Mouse (Mus musculus): ENCODE results near the gene Adcy10. TPM values are rescaled to one million over a fixed set of nuclear protein-coding genes. Genes with fewer than 3 reads are reported as not detected.
A peak's percentile ranks its signal among the peaks of the same experiment; 100 is the strongest.

Gene Adcy10
- total and polyA plus RNA-seq, 3 experiments = 0.19 to 1.8 (median 0.45) TPM

DNA sequence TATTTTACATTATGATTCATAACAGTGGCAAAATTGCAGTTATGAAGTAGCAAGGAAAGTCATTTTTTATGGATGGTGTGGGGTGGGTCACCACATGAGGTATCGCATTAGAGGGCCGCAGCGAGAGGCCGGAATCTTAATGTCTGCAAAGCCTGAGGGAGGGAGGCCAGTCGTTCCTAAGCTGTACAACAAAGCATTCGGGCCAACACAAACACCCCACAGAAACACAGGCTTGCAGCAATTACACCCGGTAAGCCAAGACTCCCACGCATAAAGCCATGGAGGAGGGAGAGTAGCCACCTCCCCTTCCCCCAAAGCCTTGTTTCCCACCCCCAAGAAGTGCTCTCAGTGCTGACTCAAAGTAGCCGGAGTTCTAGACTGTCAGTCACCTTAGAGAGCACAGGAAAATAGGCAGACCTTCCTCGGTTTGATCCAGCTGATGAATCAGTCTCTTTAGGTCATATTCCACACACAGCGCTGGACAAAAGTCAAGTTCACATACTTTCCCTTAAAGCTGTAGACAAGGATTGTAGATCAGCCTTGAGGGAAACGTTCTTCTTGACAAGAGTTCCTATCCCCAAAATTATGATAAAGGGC is 51.2 kb downstream of the Adcy10 start:
- peak; percentile 68 for DNase-seq

DNA sequence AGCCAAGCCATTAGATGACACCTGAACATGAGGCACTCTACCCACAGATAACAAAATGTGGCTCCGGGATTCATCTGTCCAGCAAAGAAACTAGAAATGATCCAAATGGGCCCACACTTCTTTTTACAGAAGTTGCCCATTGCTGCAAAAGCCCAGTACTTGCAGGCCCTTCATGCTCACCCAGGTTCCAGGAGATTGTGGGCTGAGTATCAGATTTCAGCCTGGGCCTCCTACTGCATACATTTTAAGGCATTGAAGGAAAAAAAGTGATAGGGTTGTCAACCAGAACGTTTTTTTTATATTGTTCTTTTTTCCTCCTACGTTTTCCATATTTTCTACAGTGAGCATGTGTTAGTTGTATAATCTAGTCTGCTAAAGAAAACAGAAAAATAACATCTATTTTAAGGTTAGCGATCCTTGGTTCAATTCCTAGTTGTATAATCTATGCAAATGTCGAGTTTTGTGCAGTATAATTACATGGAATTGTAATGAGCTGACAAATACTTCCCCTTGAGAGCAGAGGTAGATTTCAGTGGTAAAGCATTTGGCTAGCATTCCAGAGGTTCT is 52.3 kb downstream of the Adcy10 start:
- no peak for DNase-seq

DNA sequence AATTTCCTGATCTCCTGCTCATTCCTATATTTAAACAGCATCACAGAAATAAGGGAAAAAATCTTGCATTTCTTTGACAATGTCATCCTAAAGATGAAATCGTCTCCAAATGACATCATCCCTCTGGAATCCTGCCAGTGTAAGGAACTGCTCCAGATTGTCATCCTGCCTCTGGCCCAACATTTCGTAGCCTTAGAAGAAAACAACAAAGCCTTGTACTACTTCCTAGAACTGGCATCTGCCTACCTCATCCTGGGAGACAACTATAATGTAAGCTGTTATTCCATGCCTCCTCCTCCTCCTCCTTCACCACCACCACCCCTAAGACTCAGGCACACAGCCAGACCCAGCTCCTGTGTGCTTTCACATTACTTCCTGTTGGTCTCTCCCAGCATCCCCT is 71.7 kb downstream of the Adcy10 start:
- DNase-seq = no peak

DNA sequence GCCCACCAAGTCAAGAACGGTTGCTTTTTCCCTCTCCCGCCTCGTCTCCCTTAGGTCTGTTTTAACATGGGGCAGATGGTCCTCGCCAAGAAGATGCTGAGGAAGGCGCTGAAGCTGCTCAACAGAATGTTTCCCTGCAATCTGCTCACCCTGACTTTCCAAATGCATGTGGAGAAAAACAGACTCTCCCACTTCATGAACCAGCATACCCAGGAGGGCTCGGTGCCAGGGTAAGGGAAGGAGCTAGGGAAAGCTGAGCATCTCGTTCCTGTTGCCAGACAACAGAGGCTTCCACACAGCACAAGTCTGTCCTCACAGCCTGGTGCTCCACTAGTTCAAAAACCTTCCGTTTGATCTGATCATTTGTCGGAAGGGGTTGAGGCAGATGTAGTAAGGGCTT is 74.1 kb downstream of the Adcy10 start:
- DNase-seq = no peak

DNA sequence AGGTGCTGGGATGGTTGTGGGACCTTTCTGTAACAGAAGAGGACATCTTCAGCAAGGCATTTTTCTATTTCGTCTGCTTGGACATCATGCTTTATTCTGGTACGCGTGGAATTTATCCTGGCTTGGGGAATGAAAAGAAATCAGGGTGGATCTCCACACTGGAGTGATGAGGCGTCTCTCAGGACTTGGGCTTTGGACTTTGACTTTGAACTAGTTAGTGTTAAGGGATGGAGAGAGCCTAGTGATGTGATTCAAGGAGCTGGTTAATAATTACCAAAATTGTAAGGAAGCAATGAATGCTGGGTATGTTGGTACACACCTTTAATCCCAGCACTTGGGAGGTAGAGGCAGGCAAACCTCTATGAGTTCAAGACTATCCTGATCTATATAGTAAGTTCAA is 80.3 kb downstream of the Adcy10 start:
- no peak for DNase-seq

DNA sequence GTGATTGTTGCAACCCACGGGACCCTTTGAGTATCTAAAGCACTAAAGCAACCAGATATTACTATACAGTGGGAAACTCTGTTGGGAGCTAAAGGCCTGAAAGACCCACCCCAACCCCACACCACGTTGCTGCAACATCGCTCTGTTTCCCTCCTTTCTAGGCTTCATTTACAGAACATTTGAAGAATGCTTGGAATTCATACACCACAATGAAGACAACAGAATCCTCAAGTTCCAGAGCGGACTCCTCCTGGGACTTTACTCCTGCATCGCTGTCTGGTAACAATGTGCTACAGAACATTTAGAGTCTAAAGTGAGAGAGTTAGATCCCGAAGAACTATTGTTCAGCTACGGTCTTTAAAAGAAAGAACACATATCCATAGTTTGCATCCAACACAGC is 82.5 kb downstream of the Adcy10 start:
- DNase-seq = no peak

DNA sequence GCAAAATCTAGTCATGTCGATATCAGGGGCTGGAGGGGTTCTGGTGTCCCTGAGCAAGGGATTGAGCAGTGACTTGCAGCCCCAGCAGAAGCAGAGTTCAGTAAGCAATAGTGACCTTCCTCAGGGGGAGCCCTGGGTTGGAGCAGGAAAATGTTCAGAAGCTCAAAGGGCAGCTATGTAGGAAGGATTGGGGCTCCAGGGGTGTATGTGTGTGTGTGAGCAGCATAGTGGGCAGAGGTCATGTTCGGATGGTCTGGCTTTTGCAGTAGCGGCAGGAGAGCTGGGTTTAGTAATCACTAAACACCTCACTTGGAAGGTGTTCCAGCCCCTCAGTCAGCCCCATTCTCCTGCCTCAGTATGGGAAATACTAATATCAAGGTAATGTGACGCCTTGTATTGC is 91.0 kb downstream of the Adcy10 start:
- no peak for DNase-seq

DNA sequence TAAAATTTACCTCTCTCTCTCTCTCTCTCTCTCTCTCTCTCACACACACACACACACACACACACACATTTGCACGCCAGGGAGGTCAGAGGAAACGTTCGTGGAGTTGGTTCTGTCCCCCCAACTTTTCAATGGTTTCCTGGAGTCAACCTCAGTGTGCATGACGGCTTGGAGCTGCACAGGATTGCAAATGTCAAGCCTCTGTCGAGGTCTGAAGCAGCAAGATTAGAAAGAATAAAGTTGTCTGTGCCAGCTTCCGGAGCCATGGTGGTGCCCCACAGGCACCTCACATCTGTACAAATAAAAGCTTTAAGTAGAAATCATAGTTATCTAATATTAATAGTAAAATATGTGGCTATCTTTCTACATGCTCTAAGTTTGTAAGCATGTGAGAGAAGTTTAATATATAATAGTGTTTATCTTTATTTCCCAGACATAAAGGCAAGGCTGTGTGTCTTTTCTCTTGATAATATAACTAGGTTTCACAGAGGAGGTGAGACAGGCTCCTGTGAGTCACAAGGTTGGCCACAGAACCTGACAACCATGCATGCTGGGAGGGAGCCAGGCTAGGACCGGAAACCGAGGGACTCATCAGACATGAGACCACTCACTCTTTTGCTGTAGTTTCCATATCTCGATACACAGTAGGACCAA is 91.6 kb downstream of the Adcy10 start:
- no peak for DNase-seq

DNA sequence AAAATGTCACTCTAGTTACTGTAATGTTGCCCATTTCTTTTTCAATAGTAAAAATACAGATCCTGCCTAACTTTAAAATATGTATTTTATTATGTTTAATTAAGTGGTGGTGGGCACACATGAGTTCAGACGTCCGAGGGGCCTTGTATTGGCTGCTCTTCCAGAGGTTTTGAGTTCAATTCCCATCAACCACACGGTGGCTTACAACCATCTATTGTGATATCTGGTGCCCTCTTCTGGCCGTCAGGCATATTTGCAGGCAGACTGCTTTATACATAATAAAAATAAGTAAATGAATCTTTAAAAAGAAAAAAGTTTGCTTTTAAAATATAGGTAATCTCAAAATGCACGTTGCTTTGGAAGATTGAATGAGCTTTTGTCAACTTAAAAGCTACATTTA is 94.3 kb downstream of the Adcy10 start:
- no peak for DNase-seq

DNA sequence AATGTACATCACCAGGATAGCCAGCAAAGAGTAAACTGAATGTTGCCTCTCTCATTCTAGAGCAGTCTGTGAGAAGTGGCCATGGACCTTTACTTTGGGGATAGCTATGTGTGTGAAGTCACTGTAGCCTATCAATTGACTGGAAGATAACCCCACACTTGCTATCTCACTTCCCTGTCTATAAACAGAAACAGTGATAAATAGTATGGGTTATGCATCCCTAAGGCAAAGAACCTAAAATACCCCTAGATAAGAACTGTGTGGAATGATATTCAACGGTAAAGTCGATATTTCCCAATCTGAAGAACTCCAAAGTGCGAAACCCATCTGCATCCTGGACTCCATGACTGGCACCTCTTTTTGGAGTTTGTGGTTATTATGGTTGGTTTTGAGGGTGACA is 96.3 kb downstream of the Adcy10 start:
- DNase-seq = no peak

DNA sequence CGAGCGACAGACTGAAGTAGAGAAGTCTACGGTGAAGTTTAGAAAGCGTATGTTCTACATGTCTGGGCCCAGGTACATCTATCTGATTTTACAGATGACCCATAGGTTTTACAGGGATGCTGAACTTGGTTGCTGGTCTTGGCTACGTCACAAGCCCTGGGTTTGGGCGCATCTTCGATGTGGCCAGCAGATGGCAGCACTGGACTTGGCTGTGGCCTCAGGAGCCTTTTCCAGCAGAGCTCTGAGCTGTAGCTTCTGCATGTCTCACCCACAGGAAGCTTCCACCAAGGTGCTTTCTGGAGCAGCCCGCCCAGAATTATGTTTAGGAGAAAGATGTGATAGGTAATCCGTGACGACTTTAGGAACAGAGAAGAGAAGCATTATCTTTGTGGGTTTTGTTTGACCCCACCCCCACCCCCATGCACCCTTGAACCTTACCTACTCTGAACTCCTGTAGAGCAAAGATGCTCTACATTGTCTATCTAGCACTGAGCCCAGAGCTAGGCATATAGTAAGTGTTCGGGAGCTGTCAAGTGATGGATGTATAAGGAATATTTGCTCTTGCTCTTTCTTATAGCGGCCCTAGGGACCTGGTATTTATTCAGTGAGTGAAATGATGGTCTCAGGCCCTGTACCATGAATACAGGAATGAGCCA is 98.7 kb downstream of the Adcy10 start:
- peak; percentile 87 for DNase-seq

DNA sequence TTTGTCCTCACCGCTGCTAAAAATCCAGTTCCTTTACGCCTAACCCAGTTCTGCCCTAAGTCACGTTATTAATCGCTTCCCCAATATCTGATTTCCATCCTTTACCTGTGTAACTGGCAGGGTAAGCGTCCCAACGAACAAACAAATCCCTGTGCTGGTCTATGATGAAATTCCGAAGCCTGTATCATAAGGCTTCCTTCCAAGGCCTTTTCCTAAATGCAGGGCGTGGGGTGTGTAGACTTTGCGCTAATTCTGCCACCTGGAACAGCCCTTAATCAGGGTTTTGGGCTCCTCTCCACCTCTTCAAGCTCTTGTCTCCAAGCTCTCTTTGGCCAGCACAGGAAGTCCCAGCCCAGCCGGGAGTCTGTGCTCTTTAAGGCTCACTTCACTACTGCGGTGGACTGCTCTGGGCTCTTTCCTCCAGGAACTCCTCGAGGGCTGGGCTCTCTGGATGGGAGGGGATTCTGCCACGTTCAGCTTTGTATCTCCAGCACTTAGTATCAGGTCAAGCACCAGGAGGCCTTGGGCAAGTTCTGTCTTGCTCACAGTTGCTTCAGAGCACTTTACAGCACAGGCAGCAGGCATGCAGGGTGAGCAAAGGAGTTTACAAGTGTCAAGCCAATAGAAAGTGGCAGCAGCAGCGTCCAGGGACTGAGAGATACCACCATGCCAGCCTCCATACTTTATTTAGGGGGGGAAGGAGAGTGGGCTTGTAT is 100.6 kb downstream of the Adcy10 start:
- DNase-seq = no peak

DNA sequence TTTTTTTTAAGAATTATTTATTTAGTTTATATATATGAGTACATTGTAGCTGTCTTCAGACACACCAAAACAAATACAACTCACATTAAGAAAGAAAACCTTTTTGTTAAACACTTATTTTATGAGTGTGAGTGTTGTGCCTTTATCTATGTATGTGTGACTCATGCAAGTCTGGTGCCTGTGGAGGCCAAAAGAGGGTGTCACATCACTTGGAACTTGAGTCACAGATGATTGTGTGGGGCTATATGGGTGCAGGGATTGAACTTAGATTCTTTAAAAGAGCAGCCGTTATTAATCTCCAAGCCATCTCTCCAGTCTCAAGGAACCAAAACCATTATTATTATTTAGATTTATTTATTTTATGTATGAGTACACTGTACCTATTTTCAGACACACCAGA is 101.4 kb downstream of the Adcy10 start:
- peak; percentile 40 for DNase-seq

DNA sequence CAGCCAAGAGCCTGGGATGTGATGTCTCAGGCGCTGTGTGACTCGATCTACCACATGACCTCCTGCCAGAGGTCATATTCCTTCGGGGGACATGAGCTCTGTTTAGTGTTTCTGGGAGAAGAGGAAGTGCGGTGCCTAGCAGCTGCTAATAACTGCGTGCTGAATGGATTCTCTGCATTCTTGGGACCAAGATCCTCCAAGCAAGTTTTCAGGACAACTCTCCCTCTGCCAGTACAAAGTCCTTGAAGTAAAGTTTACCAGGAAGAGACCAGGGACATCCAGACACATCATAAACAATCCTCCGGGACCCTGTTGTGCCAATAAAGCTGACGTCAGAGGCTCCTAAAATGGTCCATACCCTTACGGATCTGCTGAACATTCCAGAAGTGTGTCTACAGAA is 102.9 kb downstream of the Adcy10 start:
- no peak for DNase-seq

DNA sequence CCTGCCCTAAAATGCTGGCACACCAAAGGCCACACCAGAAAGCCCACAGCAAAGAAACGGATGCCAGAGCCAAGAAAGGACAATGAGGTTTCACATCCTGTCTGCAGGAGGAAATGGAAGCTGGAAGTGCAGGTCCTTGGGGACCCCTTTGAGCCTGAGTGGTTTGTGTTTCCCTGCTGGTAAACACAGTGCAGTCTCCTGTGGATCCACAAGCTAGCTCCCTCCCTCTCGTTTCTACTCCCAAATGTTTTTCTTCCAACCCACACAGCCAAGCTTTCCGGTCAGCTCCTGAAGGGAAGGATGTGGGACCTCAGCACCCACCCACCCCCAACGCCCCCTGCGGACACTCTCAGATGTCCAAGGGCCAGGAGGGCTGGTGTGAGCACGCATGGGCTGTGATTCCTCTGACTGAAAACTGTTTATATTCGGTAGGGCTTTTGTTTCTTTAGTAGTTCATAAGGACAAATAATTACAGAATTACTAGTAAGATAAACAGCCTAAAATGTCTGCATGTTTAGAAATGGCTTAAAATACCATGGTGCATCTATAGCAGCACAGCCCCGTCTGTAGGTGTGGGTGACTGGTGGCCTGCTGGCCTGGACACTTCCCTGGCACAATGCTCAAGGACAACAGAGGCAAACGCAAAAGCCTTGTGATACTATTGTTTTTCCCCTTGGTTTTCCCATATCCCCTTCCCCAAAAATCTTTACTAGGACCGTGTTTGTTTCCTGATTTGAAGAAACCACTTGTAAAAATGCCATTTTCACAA is 104.5 kb downstream of the Adcy10 start:
- DNase-seq = peak; percentile 56

DNA sequence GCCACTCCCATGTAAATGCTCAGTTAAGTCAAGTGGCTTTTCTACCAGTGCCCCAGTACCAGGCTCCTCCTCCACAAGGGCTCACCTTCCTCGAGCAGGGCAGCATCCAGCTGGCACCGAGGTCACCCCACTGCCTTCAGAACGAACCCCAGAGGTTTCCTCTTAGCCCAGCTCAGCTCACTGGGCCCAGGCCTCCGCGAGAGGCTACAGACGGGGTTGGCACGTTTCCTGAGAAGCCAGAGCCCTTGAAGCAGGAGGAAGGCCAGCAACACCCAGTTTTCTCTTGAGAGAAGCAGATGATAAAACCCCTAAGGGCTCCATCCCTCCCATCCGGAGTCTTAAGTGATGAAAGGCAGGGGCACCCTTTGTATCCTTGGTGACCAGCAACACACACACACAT is 105.8 kb downstream of the Adcy10 start:
- DNase-seq = peak; percentile 20

DNA sequence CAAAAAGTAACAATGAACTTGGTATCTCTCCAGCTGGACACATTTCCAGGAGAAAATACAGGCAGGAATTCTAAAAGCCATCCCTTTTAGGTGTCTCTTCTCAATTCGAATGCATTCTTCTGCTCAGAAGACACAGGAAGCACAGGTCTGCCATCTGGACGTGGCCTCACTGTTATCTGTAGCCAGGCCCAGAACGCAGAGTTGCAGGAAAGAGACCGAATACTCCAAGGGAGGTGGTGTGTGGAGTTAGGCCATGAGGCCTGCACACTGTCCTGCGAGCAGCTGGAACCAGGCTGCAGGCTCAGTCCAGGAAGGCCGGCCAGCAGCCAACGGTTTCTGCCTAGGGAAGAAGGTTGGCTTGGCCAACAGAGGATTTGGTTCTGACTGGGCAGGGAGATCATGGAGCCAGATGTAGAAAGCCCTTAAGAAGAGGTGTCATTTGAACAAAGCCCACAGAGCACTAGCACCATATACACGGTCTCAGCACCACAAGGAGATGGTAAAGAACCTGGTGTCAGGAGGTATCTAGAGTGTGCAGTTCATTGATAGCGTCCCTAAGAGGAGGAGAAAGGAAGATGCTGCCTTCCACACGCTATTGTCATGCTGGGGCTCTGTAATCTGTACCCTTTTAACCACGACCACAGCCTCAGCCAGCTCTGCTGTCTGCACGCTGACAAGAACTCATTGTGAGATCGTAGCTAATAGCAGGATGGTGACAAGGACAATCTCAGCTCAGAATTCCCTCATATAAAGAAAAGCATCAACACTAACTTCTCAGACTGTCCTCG is 107.5 kb downstream of the Adcy10 start:
- no peak for DNase-seq

DNA sequence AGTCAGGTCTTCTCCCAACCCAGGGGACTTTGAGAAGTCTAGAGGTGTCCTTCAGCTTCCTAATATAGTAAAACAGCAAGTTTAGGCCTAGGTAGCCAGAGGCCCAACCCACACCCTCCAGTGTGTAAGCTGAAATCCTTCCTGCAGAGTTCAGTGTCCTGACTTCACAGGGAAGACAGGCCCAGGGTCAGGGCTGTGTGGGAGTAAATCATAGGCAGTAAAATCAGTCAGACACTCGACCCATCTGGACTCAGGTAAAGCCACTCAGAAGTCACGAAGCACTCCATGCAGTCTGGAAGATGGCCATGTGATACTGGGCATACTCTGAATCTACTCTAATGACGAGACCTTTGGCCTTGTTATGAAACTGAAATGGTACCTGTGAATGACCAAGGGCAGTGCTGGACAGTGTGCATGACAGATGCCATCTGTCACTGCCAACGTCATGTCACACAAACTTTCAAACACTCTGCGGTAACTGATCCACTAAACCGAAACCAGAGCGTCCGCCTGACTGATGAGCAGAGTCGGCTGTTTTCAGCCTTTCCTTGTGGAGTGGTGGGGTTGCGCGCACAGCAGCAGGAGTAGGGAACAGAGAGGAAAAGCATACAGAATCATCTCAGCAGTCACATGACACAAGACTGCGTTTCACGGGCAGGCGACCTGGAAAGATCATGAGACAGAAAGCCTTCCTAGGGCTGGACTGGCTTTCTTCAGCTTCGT is 109.9 kb downstream of the Adcy10 start:
- no peak for DNase-seq

DNA sequence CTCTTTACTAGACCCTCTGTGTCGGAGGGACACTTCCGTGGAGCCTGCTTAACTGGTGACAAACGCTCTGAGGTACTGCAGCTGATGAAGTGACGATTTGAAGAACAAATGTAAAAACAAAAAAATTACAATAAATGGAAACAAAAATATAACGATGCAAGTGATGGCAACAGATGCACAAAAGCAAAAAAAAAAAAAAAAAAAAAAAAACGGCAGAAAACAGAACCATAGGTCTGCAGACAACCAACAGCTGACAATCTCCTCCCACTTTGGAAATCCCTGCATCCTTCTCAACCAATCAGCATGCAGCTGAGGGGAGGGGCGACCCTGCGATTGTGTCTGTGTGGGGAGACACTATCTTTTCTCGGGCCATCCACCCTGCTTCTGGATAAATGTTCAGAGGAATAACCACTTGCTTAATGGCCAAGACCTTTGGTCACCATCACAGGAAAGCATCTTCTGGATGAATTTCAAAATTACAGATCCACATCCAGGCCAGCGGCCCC is 116.8 kb downstream of the Adcy10 start:
- DNase-seq = no peak

DNA sequence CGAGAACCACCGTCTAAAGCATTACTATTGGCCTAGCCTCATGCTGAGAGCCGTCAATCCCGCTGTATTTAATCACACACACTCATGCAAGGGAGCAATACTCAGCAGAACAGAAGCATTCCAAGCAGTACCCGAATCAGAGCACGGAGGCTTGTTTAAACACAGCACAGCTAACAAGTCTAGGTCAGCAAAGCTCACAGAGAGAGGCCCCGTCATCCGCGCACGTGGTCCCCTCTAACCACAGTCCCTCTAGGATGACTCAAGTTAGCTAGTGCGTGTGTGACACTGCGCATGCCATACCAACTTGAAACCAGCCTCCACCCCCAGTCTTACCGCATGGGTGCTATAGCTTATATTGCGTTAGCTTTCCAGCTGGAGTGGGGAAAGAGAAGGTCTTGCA is 118.2 kb downstream of the Adcy10 start:
- no peak for DNase-seq

Data from adrenal gland, adult 2 months (tissue).